Mouse (Mus musculus): ENCODE results near the gene Catsperg1. TPM values are rescaled to one million over a fixed set of nuclear protein-coding genes. Genes with fewer than 3 reads are reported as not detected.

Catsperg1 gene
- total RNA-seq (2023), result 1.5 to 3.6 TPM (median 1.8 TPM) in 4 replicates

GRCm38 (mm10) chr7:29213675-29214082 lies at the start of gene Catsperg1:
Gene Catsperg1, minus strand, starts transcription at chr7:29214035.

GRCm38 (mm10) chr7:29248261-29248841 lies 34.5 kb upstream of the Catsperg1 start, which contains the start of gene 2200002D01Rik:
Gene 2200002D01Rik, minus strand, starts transcription at chr7:29248466.

GRCm38 (mm10) chr7:29238019-29238967 lies 24.5 kb upstream of the Catsperg1 start, which contains the start of gene Yif1b:
Gene Yif1b, plus strand, starts transcription at chr7:29238329.

GRCm38 (mm10) chr7:29232247-29233013 lies 18.6 kb upstream of the Catsperg1 start, which contains the start of gene Kcnk6:
Gene Kcnk6, minus strand, starts transcription at chr7:29232515.

GRCm38 (mm10) chr7:29180077-29180853 lies 33.6 kb downstream of the Catsperg1 start, which contains the start of gene Psmd8:
Gene Psmd8, minus strand, starts transcription at chr7:29180701.

GRCm38 (mm10) chr7:29170066-29170754 lies 43.6 kb downstream of the Catsperg1 start, which contains the start of the genes Ggn and Spred3:
Gene Ggn, plus strand, starts transcription at chr7:29170210.
Gene Spred3, minus strand, starts transcription at chr7:29170411.

GRCm38 (mm10) chr7:29155838-29156782 lies 57.7 kb downstream of the Catsperg1 start, which contains the start of gene Fam98c:
Gene Fam98c, minus strand, starts transcription at chr7:29156234.

GRCm38 (mm10) chr7:29134693-29135386 lies 79.0 kb downstream of the Catsperg1 start, which contains the start of gene Rasgrp4:
Gene Rasgrp4, plus strand, starts transcription at chr7:29134851.

Other genes starting within 250 kb of the Catsperg1 start
- gene Eif3k, start 232.2 kb downstream of the Catsperg1 start, total RNA-seq (2023), result 234 to 267 TPM (median 257 TPM) in 4 replicates
- 339 to 367 TPM (median 355 TPM) in 4 replicates for gene Map4k1, start 232.0 kb downstream of the Catsperg1 start, total RNA-seq (2023)
- 0.18 to 0.60 TPM (median 0.46 TPM) in 4 replicates for gene Ryr1, start 88.9 kb downstream of the Catsperg1 start, total RNA-seq (2023)
- 3.2 to 5.5 TPM (median 3.9 TPM) in 4 replicates for gene Rasgrp4, start 79.2 kb downstream of the Catsperg1 start, total RNA-seq (2023)
- gene Fam98c, start 57.8 kb downstream of the Catsperg1 start, total RNA-seq (2023), result 25.1 to 29.8 TPM (median 26.9 TPM) in 4 replicates
- gene Ggn, start 43.8 kb downstream of the Catsperg1 start, total RNA-seq (2023), result 0.33 TPM in 1 of 4 replicates, not detected in the others
- gene Spred3, start 43.6 kb downstream of the Catsperg1 start, total RNA-seq (2023), result 1.3 to 3.5 TPM (median 2.6 TPM) in 4 replicates
- gene Psmd8, start 33.3 kb downstream of the Catsperg1 start, total RNA-seq (2023), result 226 to 244 TPM (median 237 TPM) in 4 replicates
- 1.0 to 1.4 TPM (median 1.2 TPM) in 4 replicates for gene Kcnk6, start 18.5 kb upstream of the Catsperg1 start, total RNA-seq (2023)
- 21.5 to 26.9 TPM (median 23.7 TPM) in 4 replicates for gene Yif1b, start 24.3 kb upstream of the Catsperg1 start, total RNA-seq (2023)
- gene 2200002D01Rik, start 34.4 kb upstream of the Catsperg1 start, total RNA-seq (2023), result 0.66 to 3.5 TPM (median 3.3 TPM) in 4 replicates
- gene Spint2, start 67.9 kb upstream of the Catsperg1 start, total RNA-seq (2023), result 34.2 to 44.3 TPM (median 35.8 TPM) in 4 replicates
- gene Ppp1r14a, start 75.3 kb upstream of the Catsperg1 start, total RNA-seq (2023), result not detected in 4 replicates
- 0.61 to 1.1 TPM (median 0.81 TPM) in 4 replicates for gene Dpf1, start 89.9 kb upstream of the Catsperg1 start, total RNA-seq (2023)

Data from B cell, adult 62 days (primary cell).